Mouse (Mus musculus) stomach, postnatal 0 days (tissue): ENCODE results near the gene Calm3. TPM values are rescaled to one million over a fixed set of nuclear protein-coding genes. Genes with fewer than 3 reads are reported as not detected.

Experiments used
- ATAC-seq: fragments of 200-750 bp; cut with Nextera tagmentation; 2 replicates; pipeline ENCODE4 v1.8.0; 2017; ENCODE audit not compliant: low FRiP score, low TSS enrichment
- DNase-seq: peaks from one replicate; pipeline ENCODE4 v3.0.0-alpha.2; 2016; ENCODE audit warnings: low spot score
- H3K27ac ChIP-seq: fragments of 300-500 bp; sonication (generic); replicated peaks from 2 replicates; pipeline ENCODE4 v1.5.1; 2014; ENCODE audit warnings: mild to moderate bottlenecking, control low read depth
- H3K27me3 ChIP-seq: fragments of 300-500 bp; sonication (generic); 2 replicates; pipeline ENCODE4 v1.6.1; 2014; ENCODE audit warnings: low read length; ENCODE audit not compliant: control insufficient read depth, insufficient read depth
- H3K36me3 ChIP-seq: fragments of 300-500 bp; sonication (generic); 2 replicates; pipeline ENCODE4 v1.6.1; 2014; ENCODE audit warnings: low read length, mixed read lengths; ENCODE audit not compliant: control insufficient read depth, insufficient read depth
- H3K4me1 ChIP-seq: fragments of 300-500 bp; sonication (generic); replicated peaks from 2 replicates; pipeline ENCODE4 v1.6.1; 2014; ENCODE audit warnings: antibody characterized with exemption; ENCODE audit not compliant: control insufficient read depth, insufficient read depth
- H3K4me2 ChIP-seq: fragments of 300-500 bp; sonication (generic); replicated peaks from 2 replicates; pipeline ENCODE4 v1.6.1; 2014; ENCODE audit warnings: low read depth, mild to moderate bottlenecking, control low read depth, moderate library complexity
- H3K4me3 ChIP-seq: fragments of 300-500 bp; sonication (generic); 2 replicates; pipeline ENCODE4 v1.5.1; 2014; ENCODE audit warnings: low read depth, low read length, control low read depth
- H3K9ac ChIP-seq: fragments of 300-500 bp; sonication (generic); 2 replicates; pipeline ENCODE4 v1.6.1; 2014; ENCODE audit warnings: mild to moderate bottlenecking, low read length, control low read depth, mixed read lengths
- H3K9me3 ChIP-seq: fragments of 300-500 bp; sonication (generic); 2 replicates; pipeline ENCODE4 v1.6.1; 2016; ENCODE audit warnings: low read length; ENCODE audit not compliant: control insufficient read depth
- CTCF ChIP-seq: IDR thresholded peaks from 2 replicates; pipeline ENCODE4 v1.5.1; 2016; ENCODE audit warnings: antibody characterized with exemption, low read depth, mild to moderate bottlenecking, moderate library complexity
- EP300 ChIP-seq: optimal IDR thresholded peaks from 2 replicates; pipeline ENCODE3; 2016; ENCODE audit warnings: antibody characterized with exemption
- WGBS: fragments of 180-500 bp; shearing (Covaris S2); extraction: QIAGEN DNeasy Blood & Tissue Kit; methylation state at CpG from one replicate; pipeline ENCODE4 v1.1.7; 2014; 5-methylcytosine and 5-hydroxymethylcytosine counted together
- polyA plus RNA-seq: library from polyadenylated mRNA; unstranded; fragments of >200 nt; fragmentation: Nextera tagmentation; extraction: Ambion mirVana; gene quantifications from 2 replicates; pipeline ENCODE4 v1.2.1, GENCODE M21; 2015

Gene Calm3
- polyA plus RNA-seq, 1 experiment from 2014 or later = 49.1 TPM

GRCm38 (mm10) chr7:16919395-16920149 is 4.3 kb downstream of the Calm3 start:
- Histone ChIP-seq H3K4me3 (no peak overlapping the region), H3K4me2 (no peak overlapping the region), H3K9ac (peak overlapping the region; percentile 47), H3K27me3 (no peaks in the 10 kb centered on the region), H3K9me3 (no peaks in the 10 kb centered on the region), H3K27ac (peak overlapping the region; percentile 69), H3K4me1 (peaks cover 18% of the 10 kb centered on the region), H3K36me3 (peaks cover 27% of the 10 kb centered on the region)
- WGBS = 72% methylated on average over 13 of the region's 13 CpGs
- TF ChIP-seq EP300 (no peak), CTCF (no peak)
- no peak for ATAC-seq
- DNase-seq = no peak

- peaks cover 18% of the 10 kb centered on the region for H3K4me1 ChIP-seq
- no peak overlapping the region for H3K27ac ChIP-seq
- H3K4me2 ChIP-seq = no peak overlapping the region
- ATAC-seq (no peak), DNase-seq (no peak)
- H3K9me3 ChIP-seq = no peaks in the 10 kb centered on the region
- no peak overlapping the region for H3K9ac ChIP-seq
- TF ChIP-seq EP300 = no peak
- TF ChIP-seq CTCF = no peak
- WGBS = 52% methylated on average over 3 of the region's 3 CpGs
- no peak overlapping the region for H3K4me3 ChIP-seq
- peaks cover 28% of the 10 kb centered on the region for H3K36me3 ChIP-seq
- H3K27me3 ChIP-seq = no peaks in the 10 kb centered on the region
These were observed 5.2 kb downstream of the Calm3 start for GRCm38 (mm10) chr7:16918670-16919069.

GRCm38 (mm10) chr7:16918014-16918413 is 5.9 kb downstream of the Calm3 start:
- Histone ChIP-seq H3K27me3 (no peaks in the 10 kb centered on the region), H3K9ac (0 out of 2 replicates have a peak overlapping the region, but pooled peaks have one; percentile 27), H3K4me2 (no peak overlapping the region), H3K4me1 (peaks cover 18% of the 10 kb centered on the region), H3K4me3 (no peak overlapping the region), H3K36me3 (peaks cover 28% of the 10 kb centered on the region), H3K27ac (no peak overlapping the region), H3K9me3 (no peaks in the 10 kb centered on the region)
- TF ChIP-seq CTCF (no peak), EP300 (no peak)
- WGBS = 75% methylated on average over 9 of the region's 9 CpGs
- DNase-seq = no peak
- no peak for ATAC-seq

- Histone ChIP-seq H3K4me2 (no peak overlapping the region), H3K4me1 (peaks cover 16% of the 10 kb centered on the region), H3K27me3 (no peaks in the 10 kb centered on the region), H3K9ac (no peak overlapping the region), H3K36me3 (peaks cover 28% of the 10 kb centered on the region), H3K27ac (no peak overlapping the region), H3K9me3 (no peaks in the 10 kb centered on the region), H3K4me3 (no peak overlapping the region)
- 66% methylated on average over 11 of the region's 11 CpGs for WGBS
- ATAC-seq = no peak
- DNase-seq = no peak
- TF ChIP-seq EP300 (no peak), CTCF (no peak)
These were observed 6.5 kb downstream of the Calm3 start for GRCm38 (mm10) chr7:16917447-16917846.

- WGBS = 75% methylated on average over 29 of the region's 30 CpGs
- Histone ChIP-seq H3K27me3 (no peaks in the 10 kb centered on the region), H3K27ac (no peak overlapping the region), H3K9ac (no peak overlapping the region), H3K36me3 (peaks cover 28% of the 10 kb centered on the region), H3K4me3 (no peak overlapping the region), H3K4me1 (peaks cover 10% of the 10 kb centered on the region), H3K4me2 (no peak overlapping the region), H3K9me3 (no peaks in the 10 kb centered on the region)
- no peak for ATAC-seq
- DNase-seq = no peak
- TF ChIP-seq CTCF (no peak), EP300 (no peak)
These were observed 7.3 kb downstream of the Calm3 start for GRCm38 (mm10) chr7:16916342-16917265.
